Mouse (Mus musculus) ES-Bruce4 (cell line): Measurements from ENCODE around the gene Cbx5. TPM values are rescaled to one million over a fixed set of nuclear protein-coding genes. Genes with fewer than 3 reads are reported as not detected.
A peak's percentile ranks its signal among the peaks of the same experiment; 100 is the strongest.

Experiments
- H3K27ac ChIP-seq: 2 replicates; pipeline ENCODE4 v1.5.1; 2012; ENCODE audit warnings: low read length, inconsistent platforms; ENCODE audit not compliant: insufficient read depth
- H3K27me3 ChIP-seq: 2 replicates; pipeline ENCODE4 v1.6.1; 2012; ENCODE audit warnings: mild to moderate bottlenecking, low read length, inconsistent platforms; ENCODE audit not compliant: control insufficient read depth, poor library complexity, insufficient read depth, severe bottlenecking
- H3K36me3 ChIP-seq: 2 replicates; pipeline ENCODE4 v1.6.1; 2012; ENCODE audit warnings: inconsistent platforms, mild to moderate bottlenecking, low read length, moderate library complexity; ENCODE audit not compliant: control insufficient read depth, poor library complexity, insufficient read depth, severe bottlenecking
- H3K4me1 ChIP-seq: one replicate; pipeline ENCODE4 v1.8.1; 2011; ENCODE audit warnings: low read length; ENCODE audit not compliant: control insufficient read depth, insufficient read depth
- H3K4me3 ChIP-seq: 2 replicates; pipeline ENCODE4 v1.5.1; 2011; ENCODE audit warnings: low read depth, mild to moderate bottlenecking, low read length
- H3K9ac ChIP-seq: 2 replicates; pipeline ENCODE4 v1.6.1; 2012; ENCODE audit warnings: low read depth, mild to moderate bottlenecking, inconsistent platforms; ENCODE audit not compliant: poor library complexity, severe bottlenecking
- H3K9me3 ChIP-seq: replicated peaks from 2 replicates; pipeline ENCODE4 v1.6.1; 2012; ENCODE audit warnings: mild to moderate bottlenecking, low read length, inconsistent platforms; ENCODE audit not compliant: control insufficient read depth, poor library complexity, insufficient read depth, severe bottlenecking
- CTCF ChIP-seq: IDR thresholded peaks from one replicate; pipeline ENCODE4 v1.8.1; 2011; ENCODE audit warnings: low read depth, low read length
- EP300 ChIP-seq: IDR thresholded peaks from 2 replicates; pipeline ENCODE4 v1.6.1; 2011; ENCODE audit warnings: low read depth, low read length; ENCODE audit not compliant: insufficient read depth
- POLR2A ChIP-seq: IDR thresholded peaks from one replicate; pipeline ENCODE4 v1.8.1; 2011; ENCODE audit warnings: low read length; ENCODE audit not compliant: insufficient read depth
- polyA plus RNA-seq: library from polyadenylated mRNA; stranded (reverse); fragments of >200 nt; gene quantifications from 2 replicates; pipeline ENCODE4 v1.2.4, GENCODE M21; 2011; ENCODE audit warnings: low read depth; ENCODE audit not compliant: missing spikeins, insufficient read depth, insufficient read length

Gene Cbx5
- polyA plus RNA-seq, 1 experiment, result 317 TPM

DNA sequence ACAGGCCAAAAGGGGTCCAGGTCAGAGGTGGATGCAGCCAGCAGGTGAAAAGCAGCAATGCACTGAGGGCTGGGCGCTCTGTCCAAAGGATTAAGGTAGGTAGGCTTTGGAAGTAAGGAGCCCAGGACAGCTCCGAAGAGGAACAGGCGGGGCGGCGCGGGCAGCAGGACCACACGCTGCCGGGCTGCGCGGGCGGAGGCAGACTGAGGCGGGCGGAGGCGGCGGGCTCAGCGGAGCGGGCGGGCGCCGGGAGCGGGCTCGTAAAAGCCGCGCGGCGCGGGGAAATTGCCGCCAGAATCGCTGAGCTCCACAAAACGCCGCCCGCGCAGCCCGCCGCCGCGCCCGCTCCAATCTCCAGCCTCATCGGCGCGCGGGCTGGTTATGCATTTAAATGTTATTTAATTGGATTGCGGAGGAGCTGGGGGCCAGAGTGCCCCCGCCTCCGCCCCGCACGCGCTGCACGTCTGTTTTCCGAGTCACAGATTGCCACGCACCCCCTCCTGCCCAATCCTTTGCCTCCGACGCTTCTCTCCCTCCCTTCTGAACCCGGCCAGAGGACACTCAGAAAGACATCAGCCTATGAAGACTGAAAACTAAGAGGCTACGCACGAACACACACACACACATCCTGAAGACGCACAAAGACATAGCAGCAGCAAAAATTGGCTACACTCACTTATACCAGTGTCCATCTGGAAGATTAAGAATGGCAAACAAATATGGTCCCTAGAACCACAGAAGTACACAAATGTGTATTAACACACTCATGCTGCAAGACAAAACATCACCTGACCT lies 92.8 kb downstream of the Cbx5 start:
- TF ChIP-seq EP300 (no peak), POLR2A (no peak), CTCF (no peak)
- Histone ChIP-seq H3K4me3 (peak overlapping the region; percentile 54), H3K9me3 (no peaks in the 10 kb centered on the region), H3K36me3 (no peaks in the 10 kb centered on the region), H3K27ac (no peak overlapping the region), H3K9ac (peak overlapping the region; percentile 48), H3K27me3 (peaks cover 3% of the 10 kb centered on the region; the same call in 1 of the 2 replicates), H3K4me1 (peaks cover 3% of the 10 kb centered on the region)

DNA sequence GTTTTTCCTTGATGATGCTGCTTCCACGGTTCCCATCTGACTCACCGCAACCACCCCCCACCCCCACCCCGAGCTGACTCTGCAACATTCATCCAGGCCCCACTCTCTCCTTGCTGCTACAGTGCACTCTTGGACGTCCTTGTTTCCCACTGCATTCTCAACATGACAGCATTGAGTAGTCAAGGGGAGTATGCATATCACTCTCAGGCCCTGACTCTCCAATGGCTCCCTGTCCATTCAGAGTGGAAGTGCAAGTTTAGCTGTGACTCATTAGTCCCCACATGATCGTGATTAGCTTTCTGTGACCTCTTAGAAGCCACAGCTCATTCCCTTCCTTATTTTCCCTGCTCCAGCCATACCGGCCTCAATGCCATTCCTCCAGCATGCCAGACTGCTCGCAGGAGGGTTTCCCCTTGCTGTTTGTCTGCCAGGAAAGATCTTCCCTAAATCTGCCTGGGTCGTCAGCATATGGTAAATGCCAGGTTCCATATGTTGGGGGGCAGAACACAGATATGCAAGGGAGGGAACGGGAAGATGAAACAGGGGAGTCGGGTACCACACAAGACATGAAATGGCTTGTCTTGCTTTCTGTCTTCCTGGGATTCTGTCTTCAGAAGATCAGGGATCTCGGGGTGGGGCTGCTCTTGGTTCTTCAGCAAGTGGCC lies 93.8 kb downstream of the Cbx5 start:
- Histone ChIP-seq H3K27ac (no peak overlapping the region), H3K9me3 (no peaks in the 10 kb centered on the region), H3K9ac (no peak overlapping the region), H3K4me1 (peaks cover 3% of the 10 kb centered on the region), H3K4me3 (no peak overlapping the region), H3K27me3 (peaks cover 3% of the 10 kb centered on the region; the same call in 1 of the 2 replicates), H3K36me3 (no peaks in the 10 kb centered on the region)
- no peak for TF ChIP-seq EP300
- TF ChIP-seq POLR2A, result no peak
- TF ChIP-seq CTCF, result no peak

DNA sequence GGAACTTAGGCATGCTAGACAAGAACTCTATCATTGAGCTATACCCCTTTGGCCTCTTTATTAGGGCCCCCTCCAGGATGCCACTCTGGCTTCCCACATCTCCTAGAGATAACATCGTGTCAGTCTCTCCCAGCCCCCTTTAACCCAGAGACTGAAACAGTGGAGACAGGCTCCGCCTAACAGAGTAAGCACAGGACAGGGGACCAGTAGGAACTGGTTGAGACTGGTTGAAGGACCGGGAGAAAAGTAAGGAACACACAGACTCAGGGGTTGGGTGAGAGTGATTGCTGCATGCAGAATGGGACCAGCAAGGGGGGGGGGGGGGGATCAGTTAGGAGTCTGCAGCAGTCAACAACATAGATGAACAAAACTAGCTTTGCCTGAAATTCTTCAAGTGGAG lies 95.4 kb downstream of the Cbx5 start:
- H3K9ac ChIP-seq, result no peak overlapping the region
- H3K27me3 ChIP-seq, result peaks cover 3% of the 10 kb centered on the region; the same call in 1 of the 2 replicates
- no peaks in the 10 kb centered on the region for H3K36me3 ChIP-seq
- TF ChIP-seq CTCF (no peak), POLR2A (no peak), EP300 (no peak)
- H3K27ac ChIP-seq, result no peak overlapping the region
- no peaks in the 10 kb centered on the region for H3K9me3 ChIP-seq
- no peak overlapping the region for H3K4me3 ChIP-seq
- peaks cover 3% of the 10 kb centered on the region for H3K4me1 ChIP-seq

Other genes with a start within 250 kb of the Cbx5 start
- 0.40 and 0.45 TPM in 2 replicates for gene Hoxc8, start 249.2 kb downstream of the Cbx5 start, polyA plus RNA-seq
- 1.3 TPM in 1 of 2 replicates, not detected in the other for gene Hoxc6, start 241.6 kb downstream of the Cbx5 start, polyA plus RNA-seq
- 0.56 and 0.99 TPM in 2 replicates for gene Hoxc4, start 220.9 kb downstream of the Cbx5 start, polyA plus RNA-seq
- 13.5 and 15.3 TPM in 2 replicates for gene Smug1, start 72.7 kb downstream of the Cbx5 start, polyA plus RNA-seq
- 1,629 and 1,787 TPM in 2 replicates for gene Hnrnpa1, start 616 bp upstream of the Cbx5 start, polyA plus RNA-seq
- not detected in 2 replicates for gene Nfe2, start 18.6 kb upstream of the Cbx5 start, polyA plus RNA-seq
- gene Copz1, start 32.9 kb upstream of the Cbx5 start, polyA plus RNA-seq, result 140 and 145 TPM in 2 replicates
- not detected in 2 replicates for gene Gpr84, start 70.8 kb upstream of the Cbx5 start, polyA plus RNA-seq
- 26.8 and 29.6 TPM in 2 replicates for gene Zfp385a, start 100.3 kb upstream of the Cbx5 start, polyA plus RNA-seq
- gene Itga5, start 126.9 kb upstream of the Cbx5 start, polyA plus RNA-seq, result 35.6 and 39.5 TPM in 2 replicates
- 0.88 TPM in 1 of 2 replicates, not detected in the other for gene Gtsf1, start 190.7 kb upstream of the Cbx5 start, polyA plus RNA-seq
- not detected in 2 replicates for gene Gtsf2, start 208.7 kb upstream of the Cbx5 start, polyA plus RNA-seq
- gene Nckap1l, start 214.0 kb upstream of the Cbx5 start, polyA plus RNA-seq, result 0.33 and 0.49 TPM in 2 replicates